Mouse (Mus musculus) lung, adult 2 months (tissue): ENCODE data around the gene Hoxa1.

Experiments used
- CTCF ChIP-seq: fragments of 200-500 bp; IDR thresholded peaks from 2 replicates; pipeline ENCODE4 v1.5.1; 2011; ENCODE audit warnings: mild to moderate bottlenecking, low read length, control low read depth; ENCODE audit not compliant: insufficient read depth
- POLR2A ChIP-seq: fragments of 200-500 bp; IDR thresholded peaks from 2 replicates; pipeline ENCODE4 v1.6.1; 2011; ENCODE audit warnings: low read depth, mild to moderate bottlenecking, control low read depth, low read length, borderline replicate concordance; ENCODE audit errors: extremely low read depth

- TF ChIP-seq CTCF, result no peak
- no peak for TF ChIP-seq POLR2A
Observed at GRCm38 (mm10) chr6:52118903-52119635, 39.0 kb downstream of the Hoxa1 start.
